Mouse (Mus musculus) hindbrain, embryonic 15.5 days (tissue): Measurements from ENCODE around the gene Pkd1l2. TPM values are rescaled to one million over a fixed set of nuclear protein-coding genes. Genes with fewer than 3 reads are reported as not detected.

ENCODE experiments used
- polyA plus RNA-seq: library from polyadenylated mRNA; unstranded; fragments of >200 nt; fragmentation: Nextera tagmentation; extraction: Ambion mirVana; gene quantifications from 2 replicates; pipeline ENCODE4 v1.2.1, GENCODE M21; 2015

Gene Pkd1l2
- polyA plus RNA-seq, 1 experiment from 2014 or later: 0.16 TPM

Other genes starting within 250 kb of the Pkd1l2 start
- 28.3 and 35.3 TPM in 2 replicates for gene Cmc2, start 161.0 kb downstream of the Pkd1l2 start, polyA plus RNA-seq
- gene Cenpn, start 160.7 kb downstream of the Pkd1l2 start, polyA plus RNA-seq: 10.1 and 11.1 TPM in 2 replicates
- gene Atmin, start 139.1 kb downstream of the Pkd1l2 start, polyA plus RNA-seq: 19.3 and 22.7 TPM in 2 replicates
- gene 1700030J22Rik, start 103.5 kb downstream of the Pkd1l2 start, polyA plus RNA-seq: 8.1 and 8.5 TPM in 2 replicates
- 96.8 and 99.1 TPM in 2 replicates for gene Gcsh, start 88.9 kb downstream of the Pkd1l2 start, polyA plus RNA-seq
- gene Bco1, start 13.4 kb upstream of the Pkd1l2 start, polyA plus RNA-seq: 0.21 and 0.32 TPM in 2 replicates
- 3.0 TPM in 2 replicates for gene Gan, start 75.7 kb upstream of the Pkd1l2 start, polyA plus RNA-seq
- 184 and 203 TPM in 2 replicates for gene Cmip, start 174.6 kb upstream of the Pkd1l2 start, polyA plus RNA-seq